Mouse (Mus musculus) stomach, embryonic 14.5 days (tissue): ENCODE measurements around the gene Tmtc1. TPM values are rescaled to one million over a fixed set of nuclear protein-coding genes. Genes with fewer than 3 reads are reported as not detected.

ENCODE experiments used
- ATAC-seq: fragments of 200-750 bp; cut with Nextera tagmentation; 2 replicates; pipeline ENCODE4 v1.8.0; 2017; ENCODE audit warnings: low read depth, moderate TSS enrichment; ENCODE audit not compliant: insufficient number of reproducible peaks, insufficient read depth, low FRiP score
- H3K27ac ChIP-seq: fragments of 300-500 bp; sonication (generic); 2 replicates; pipeline ENCODE4 v1.5.1; 2014; ENCODE audit warnings: mild to moderate bottlenecking, low read length, moderate library complexity, mixed read lengths
- H3K27me3 ChIP-seq: fragments of 300-500 bp; sonication (generic); 2 replicates; pipeline ENCODE4 v1.6.1; 2014; ENCODE audit warnings: low read length, control low read depth, mixed read lengths; ENCODE audit not compliant: control insufficient read depth, insufficient read depth
- H3K36me3 ChIP-seq: fragments of 300-500 bp; sonication (generic); 2 replicates; pipeline ENCODE4 v1.6.1; 2014; ENCODE audit warnings: mild to moderate bottlenecking, control low read depth, low read length, moderate library complexity, mixed read lengths; ENCODE audit not compliant: control insufficient read depth, insufficient read depth
- H3K4me1 ChIP-seq: fragments of 300-500 bp; sonication (generic); 2 replicates; pipeline ENCODE4 v1.6.1; 2014; ENCODE audit warnings: low read length, control low read depth, mixed read lengths; ENCODE audit not compliant: control insufficient read depth, insufficient read depth
- H3K4me2 ChIP-seq: fragments of 300-500 bp; sonication (generic); replicated peaks from 2 replicates; pipeline ENCODE4 v1.6.1; 2014; ENCODE audit warnings: low read depth, low read length, control low read depth
- H3K4me3 ChIP-seq: fragments of 300-500 bp; sonication (generic); 2 replicates; pipeline ENCODE4 v1.5.1; 2014; ENCODE audit warnings: low read depth, low read length, control low read depth
- H3K9ac ChIP-seq: fragments of 300-500 bp; sonication (generic); replicated peaks from 2 replicates; pipeline ENCODE4 v1.6.1; 2014; ENCODE audit warnings: low read depth, mild to moderate bottlenecking, control low read depth, low read length, moderate library complexity, mixed read lengths
- H3K9me3 ChIP-seq: fragments of 300-500 bp; sonication (generic); 2 replicates; pipeline ENCODE4 v1.6.1; 2016; ENCODE audit warnings: low read depth, low read length, control low read depth; ENCODE audit not compliant: control insufficient read depth
- WGBS: fragments of 180-500 bp; shearing (Covaris S2); extraction: QIAGEN DNeasy Blood & Tissue Kit; methylation state at CpG from one replicate; pipeline ENCODE4 v1.1.7; 2014; 5-methylcytosine and 5-hydroxymethylcytosine counted together
- polyA plus RNA-seq: library from polyadenylated mRNA; unstranded; fragments of >200 nt; fragmentation: Nextera tagmentation; extraction: Ambion mirVana; gene quantifications from 2 replicates; pipeline ENCODE4 v1.2.1, GENCODE M21; 2014

Tmtc1 gene
- polyA plus RNA-seq, 1 experiment from 2014 or later: 2.8 TPM

DNA sequence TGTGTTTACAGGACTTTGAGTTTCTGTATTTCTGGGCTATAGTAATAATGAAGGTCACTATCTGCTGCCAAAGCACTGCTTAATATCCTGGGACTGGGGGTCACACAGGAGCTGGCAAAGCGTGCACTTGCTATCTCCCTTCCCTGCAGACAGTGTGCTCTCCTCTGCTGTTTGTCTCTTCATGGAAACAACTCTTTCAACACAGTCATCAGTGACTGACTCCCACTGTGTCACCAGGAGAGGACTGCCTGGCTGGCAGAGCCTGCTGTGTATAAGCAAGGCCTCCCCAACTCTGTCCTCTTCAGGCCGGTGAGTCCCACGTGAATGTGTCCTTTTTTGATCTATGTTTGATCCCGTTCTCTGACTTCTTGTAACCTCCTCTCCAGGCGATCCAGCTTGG, 206.7 kb downstream of the Tmtc1 start:
- Histone ChIP-seq H3K4me1 (no peaks in the 10 kb centered on the region), H3K4me2 (no peak overlapping the region), H3K4me3 (no peak overlapping the region), H3K36me3 (no peaks in the 10 kb centered on the region), H3K27ac (no peak overlapping the region), H3K9ac (no peak overlapping the region), H3K27me3 (no peaks in the 10 kb centered on the region), H3K9me3 (no peaks in the 10 kb centered on the region)
- 59% methylated on average over 5 of the region's 5 CpGs for WGBS
- ATAC-seq: no peak

DNA sequence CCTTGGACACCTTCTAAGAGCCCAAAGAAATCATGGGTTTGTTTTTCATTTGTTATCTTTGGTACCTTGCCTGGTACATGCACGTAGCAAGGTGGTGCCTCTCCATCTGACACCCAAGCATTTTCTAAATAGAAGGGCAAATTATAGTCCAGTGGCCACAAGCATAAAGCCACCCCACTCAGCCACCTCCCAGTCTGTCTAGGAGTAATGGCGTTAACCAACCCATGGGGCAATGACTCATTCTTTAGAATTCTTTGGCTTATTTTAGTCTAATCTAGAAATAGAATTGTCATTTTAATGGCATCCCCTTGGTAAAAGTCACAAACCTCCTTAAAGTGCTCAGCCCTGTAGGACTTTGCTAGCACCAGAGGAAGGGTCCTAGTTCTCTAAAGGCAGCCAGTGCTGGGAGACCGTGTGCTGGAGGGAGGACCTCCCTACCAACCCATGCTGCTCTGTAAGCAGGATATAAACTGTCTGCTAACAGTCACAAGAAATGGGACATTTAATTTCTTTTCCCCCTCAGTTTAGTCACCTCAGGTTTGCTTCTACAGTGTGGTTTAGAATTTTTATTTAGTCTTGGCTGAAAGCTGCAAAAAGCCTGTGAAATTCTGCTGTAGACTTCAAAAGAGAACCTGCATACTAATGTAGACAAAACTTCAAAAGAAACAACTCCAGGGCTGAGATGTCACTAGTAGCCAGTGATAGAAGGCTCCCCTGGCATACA, 209.9 kb downstream of the Tmtc1 start:
- no peak for ATAC-seq
- no peaks in the 10 kb centered on the region for H3K36me3 ChIP-seq
- H3K27me3 ChIP-seq: no peaks in the 10 kb centered on the region
- H3K4me2 ChIP-seq: no peak overlapping the region
- H3K4me1 ChIP-seq: no peaks in the 10 kb centered on the region
- WGBS: 69% methylated on average over 3 of the region's 3 CpGs
- no peak overlapping the region for H3K4me3 ChIP-seq
- H3K27ac ChIP-seq: no peak overlapping the region
- no peak overlapping the region for H3K9ac ChIP-seq
- no peaks in the 10 kb centered on the region for H3K9me3 ChIP-seq

DNA sequence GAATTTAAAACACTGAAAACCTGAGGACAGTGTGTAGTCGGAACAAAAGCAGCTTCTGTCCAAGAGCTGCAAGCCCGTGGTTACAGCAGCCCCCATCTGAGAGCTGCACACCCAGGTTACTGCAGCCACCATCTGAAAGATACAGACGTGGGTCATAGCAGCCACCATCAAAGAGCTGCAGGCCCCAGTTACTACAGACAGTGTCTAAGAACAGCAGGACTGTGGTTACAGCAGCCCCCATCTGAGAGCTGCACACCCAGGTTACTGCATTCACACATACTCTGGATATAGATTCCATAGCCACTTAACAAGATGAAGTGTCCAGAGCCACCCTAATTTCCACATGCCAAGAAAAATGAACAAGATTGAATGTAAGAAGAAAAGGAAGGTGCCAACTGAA, 216.6 kb downstream of the Tmtc1 start:
- H3K4me2 ChIP-seq: no peak overlapping the region
- H3K4me3 ChIP-seq: no peak overlapping the region
- H3K27ac ChIP-seq: no peak overlapping the region
- H3K36me3 ChIP-seq: no peaks in the 10 kb centered on the region
- ATAC-seq: no peak
- 69% methylated on average over 3 of the region's 3 CpGs for WGBS
- H3K27me3 ChIP-seq: no peaks in the 10 kb centered on the region
- H3K4me1 ChIP-seq: no peaks in the 10 kb centered on the region
- no peaks in the 10 kb centered on the region for H3K9me3 ChIP-seq
- H3K9ac ChIP-seq: no peak overlapping the region

DNA sequence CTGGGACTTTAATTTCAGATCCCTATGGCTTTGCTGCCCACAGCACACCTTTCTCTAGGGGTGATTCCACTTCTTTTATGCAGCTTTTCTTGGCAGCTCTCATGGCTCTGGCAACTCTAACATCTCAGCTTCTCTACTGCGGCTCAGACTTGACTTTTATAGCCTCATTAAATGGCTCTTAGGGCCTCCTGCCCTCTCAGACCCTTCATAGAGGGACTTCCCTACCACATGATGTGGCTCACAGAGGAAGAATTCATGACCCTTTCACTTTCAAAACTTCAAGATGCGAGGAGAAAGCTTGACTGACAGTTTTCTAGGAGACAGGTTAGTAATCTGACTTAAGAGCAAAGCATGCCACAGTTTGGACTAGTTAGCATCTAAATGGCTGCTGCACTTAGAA, 221.5 kb downstream of the Tmtc1 start:
- H3K4me2 ChIP-seq: no peak overlapping the region
- no peaks in the 10 kb centered on the region for H3K27me3 ChIP-seq
- no peaks in the 10 kb centered on the region for H3K36me3 ChIP-seq
- no peaks in the 10 kb centered on the region for H3K9me3 ChIP-seq
- H3K4me1 ChIP-seq: no peaks in the 10 kb centered on the region
- H3K4me3 ChIP-seq: no peak overlapping the region
- 68% methylated on average over 2 of the region's 2 CpGs for WGBS
- H3K9ac ChIP-seq: no peak overlapping the region
- ATAC-seq: no peak
- H3K27ac ChIP-seq: no peak overlapping the region

DNA sequence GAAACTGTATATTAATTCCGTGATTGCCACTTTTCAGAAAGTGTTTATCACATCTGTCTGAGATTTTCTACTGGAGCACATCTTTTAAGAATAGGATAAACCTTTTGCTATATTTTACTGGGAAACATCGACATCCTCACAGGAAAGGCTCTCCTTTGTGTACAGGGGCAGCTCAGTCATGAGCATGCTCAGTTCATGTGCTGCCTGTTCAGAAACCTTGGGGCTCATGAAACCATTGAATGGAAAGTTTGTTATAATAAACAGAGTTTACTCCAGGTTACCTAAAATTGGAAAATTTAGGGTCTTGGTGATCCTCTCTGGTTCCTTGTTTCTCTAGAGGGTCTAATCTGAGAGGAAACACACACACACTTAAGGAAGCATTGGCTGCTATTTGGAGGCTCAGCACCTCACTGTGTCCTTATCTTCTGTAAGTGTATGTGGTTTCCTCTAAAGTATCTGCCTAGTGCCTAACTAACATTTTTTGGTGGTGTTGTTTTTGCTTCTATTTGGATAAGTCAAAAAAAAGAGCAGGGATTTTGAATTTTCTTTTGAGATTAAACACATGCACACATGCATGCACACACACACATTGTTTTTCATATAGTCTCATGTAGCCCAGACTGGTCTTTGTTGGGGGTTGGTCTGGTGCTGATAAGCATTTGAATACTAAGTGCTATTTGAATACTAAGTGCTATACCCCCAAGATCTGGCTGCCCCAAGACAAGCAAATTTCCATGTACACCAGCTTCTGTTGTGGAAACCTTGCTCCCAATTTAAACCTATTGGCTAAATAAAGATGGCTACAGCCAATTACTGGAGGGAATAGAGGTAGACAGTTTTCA, 225.7 kb downstream of the Tmtc1 start:
- no peak overlapping the region for H3K27ac ChIP-seq
- no peaks in the 10 kb centered on the region for H3K27me3 ChIP-seq
- H3K4me2 ChIP-seq: no peak overlapping the region
- 76% methylated on average over 2 of the region's 2 CpGs for WGBS
- no peaks in the 10 kb centered on the region for H3K9me3 ChIP-seq
- no peak overlapping the region for H3K9ac ChIP-seq
- H3K4me1 ChIP-seq: no peaks in the 10 kb centered on the region
- ATAC-seq: no peak
- H3K36me3 ChIP-seq: no peaks in the 10 kb centered on the region
- no peak overlapping the region for H3K4me3 ChIP-seq

DNA sequence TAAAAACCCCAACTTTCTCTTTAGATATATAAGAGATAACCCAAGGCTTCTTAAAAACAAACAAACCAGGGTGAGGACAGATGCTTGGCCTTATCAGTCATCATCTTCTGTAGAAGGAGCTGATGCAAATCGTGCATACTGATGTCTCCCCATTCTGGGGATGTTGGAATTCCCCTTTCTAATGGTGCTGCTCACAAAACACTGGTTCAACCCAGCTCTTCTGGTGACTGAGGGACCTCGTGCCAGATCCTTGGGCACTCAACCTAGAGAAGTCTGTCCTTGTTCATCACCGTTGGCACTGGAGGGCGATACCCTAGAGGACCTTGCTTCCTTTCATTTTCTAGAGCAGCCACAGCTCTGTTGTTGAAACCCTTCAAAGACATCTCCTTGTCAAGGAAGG, 227.4 kb downstream of the Tmtc1 start:
- ATAC-seq: no peak
- Histone ChIP-seq H3K9ac (no peak overlapping the region), H3K4me2 (no peak overlapping the region), H3K4me1 (no peaks in the 10 kb centered on the region), H3K27me3 (no peaks in the 10 kb centered on the region), H3K27ac (no peak overlapping the region), H3K9me3 (no peaks in the 10 kb centered on the region), H3K36me3 (no peaks in the 10 kb centered on the region), H3K4me3 (no peak overlapping the region)
- 82% methylated on average over 4 of the region's 4 CpGs for WGBS

DNA sequence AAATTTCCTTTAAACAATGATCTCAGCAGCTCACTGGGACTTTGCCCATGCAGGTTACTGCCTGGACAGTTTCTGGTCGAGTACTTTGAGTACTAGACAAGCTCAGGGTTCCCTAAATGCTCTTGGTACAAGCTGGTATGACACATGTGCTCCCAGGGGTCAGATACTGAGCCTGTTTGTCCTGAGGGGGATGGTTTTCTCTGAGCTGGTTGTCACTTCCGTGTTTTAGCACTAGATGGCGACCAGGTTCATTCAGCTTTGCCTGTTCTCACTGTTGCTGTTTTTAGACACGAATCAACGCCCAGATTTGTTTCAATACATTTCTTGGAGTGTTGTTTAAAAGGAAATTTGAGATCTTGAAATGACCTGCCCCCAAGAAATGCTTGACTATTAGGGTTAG, 229.4 kb downstream of the Tmtc1 start:
- H3K36me3 ChIP-seq: no peaks in the 10 kb centered on the region
- H3K9ac ChIP-seq: no peak overlapping the region
- ATAC-seq: no peak
- 8% methylated on average over 5 of the region's 5 CpGs for WGBS
- no peak overlapping the region for H3K4me3 ChIP-seq
- H3K27me3 ChIP-seq: no peaks in the 10 kb centered on the region
- no peak overlapping the region for H3K4me2 ChIP-seq
- no peaks in the 10 kb centered on the region; the same call in 1 of the 2 replicates for H3K4me1 ChIP-seq
- no peaks in the 10 kb centered on the region for H3K9me3 ChIP-seq
- H3K27ac ChIP-seq: no peak overlapping the region

DNA sequence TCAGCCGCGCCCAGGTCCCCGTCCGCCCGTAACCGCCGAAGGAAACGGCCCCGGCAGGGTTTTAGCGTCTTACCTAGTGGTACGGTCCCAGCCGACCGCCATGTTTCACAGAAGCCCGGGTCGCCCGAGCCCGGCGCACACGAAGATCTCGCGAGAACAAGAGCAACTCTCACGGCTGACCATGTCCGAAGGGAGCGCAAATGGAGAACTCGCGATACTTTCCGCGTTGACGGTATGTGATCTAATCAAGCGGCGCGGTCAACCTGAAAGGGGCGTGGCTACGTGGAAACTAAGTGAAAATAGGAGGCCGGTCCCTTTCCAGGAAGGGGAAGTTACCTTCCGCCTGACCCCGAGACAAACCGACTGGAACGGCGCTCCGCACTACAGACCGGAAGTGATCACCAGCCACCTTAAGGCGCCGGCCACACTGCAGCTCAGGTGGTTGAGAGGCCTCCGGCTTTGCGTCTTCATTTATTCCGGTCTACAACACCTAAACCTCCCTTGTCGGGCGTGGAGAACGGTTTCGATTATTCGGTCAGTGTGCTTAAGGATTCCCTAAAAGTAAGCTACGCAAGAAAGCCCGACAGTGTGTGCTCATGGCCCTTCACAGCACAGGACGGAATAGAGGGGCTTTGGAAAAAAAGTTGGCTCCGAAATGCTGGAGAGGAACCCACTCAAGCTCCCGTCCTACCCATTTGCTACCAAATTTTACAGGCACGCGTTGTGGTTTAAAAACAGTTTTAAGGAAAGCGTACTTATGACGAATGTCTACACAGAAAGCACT, 232.1 kb downstream of the Tmtc1 start, which contains the start of gene Ergic2:
Gene Ergic2 (minus strand): TSS at position 478 of the 784 bp plus-strand sequence.
- Histone ChIP-seq H3K9me3 (no peaks in the 10 kb centered on the region), H3K36me3 (no peaks in the 10 kb centered on the region), H3K4me1 (no peaks in the 10 kb centered on the region; the same call in 1 of the 2 replicates), H3K4me2 (peak within 1 kb of the TSS; percentile 80), H3K27me3 (no peaks in the 10 kb centered on the region), H3K4me3 (peak within 1 kb of the TSS; percentile 91), H3K9ac (peak within 1 kb of the TSS; percentile 94), H3K27ac (peak within 1 kb of the TSS; percentile 87)
- ATAC-seq: peak; percentile 97
- WGBS: under 1% methylated on average over 59 of the region's 61 CpGs
